Mouse (Mus musculus): ENCODE measurements around the gene Rhox4f. TPM values are rescaled to one million over a fixed set of nuclear protein-coding genes. Genes with fewer than 3 reads are reported as not detected.
"Not testable (repeated sequence)": the region's sequence is repeated elsewhere in the genome, so short reads cannot be mapped to it uniquely, and the experiment has no call there.

The Rhox4f gene
- polyA plus RNA-seq (2014; fragmentation: Nextera tagmentation; extraction: Ambion mirVana) = not detected in 2 replicates

DNA sequence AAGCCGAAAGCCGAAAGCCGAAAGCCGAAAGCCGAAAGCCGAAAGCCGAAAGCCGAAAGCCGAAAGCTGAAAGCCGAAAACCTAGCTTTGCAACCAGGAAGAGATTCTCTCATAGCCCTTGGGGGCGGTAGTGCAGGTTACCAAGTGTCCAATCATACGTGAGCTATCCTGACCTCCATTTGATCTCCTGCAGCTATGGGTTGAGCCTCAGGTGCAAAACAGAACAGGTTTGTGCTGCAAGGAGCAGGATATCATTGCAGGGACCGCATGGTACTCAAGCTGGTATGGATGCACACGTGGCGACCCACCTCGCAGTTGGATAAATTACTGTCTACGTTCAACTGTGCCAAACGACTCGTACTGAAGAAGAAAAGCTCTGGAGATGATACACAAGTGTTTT, at the start of gene Rhox4f:
Rhox4f (minus strand) TSS at position 101 of the 400 bp plus-strand sequence.
- DNase-seq (ENCODE audit: low spot score); H3K27ac ChIP-seq (ENCODE audit: low read depth, low read length); ATAC-seq (replicated peaks; ENCODE audit: low FRiP score); H3K4me1 ChIP-seq (replicated peaks; ENCODE audit: control insufficient read depth, insufficient read depth, low read length); H3K4me2 ChIP-seq (ENCODE audit: low read depth, low read length, severe bottlenecking); H3K36me3 ChIP-seq (ENCODE audit: control insufficient read depth, insufficient read depth, low read length); H3K27me3 ChIP-seq (ENCODE audit: control insufficient read depth, insufficient read depth, low read length); H3K9ac ChIP-seq (ENCODE audit: low read length); H3K9me3 ChIP-seq (ENCODE audit: control insufficient read depth, low read length); H3K4me3 ChIP-seq (ENCODE audit: low read depth, low read length): not testable (repeated sequence)
- 94% methylated on average over 12 of the region's 19 CpGs for WGBS

DNA sequence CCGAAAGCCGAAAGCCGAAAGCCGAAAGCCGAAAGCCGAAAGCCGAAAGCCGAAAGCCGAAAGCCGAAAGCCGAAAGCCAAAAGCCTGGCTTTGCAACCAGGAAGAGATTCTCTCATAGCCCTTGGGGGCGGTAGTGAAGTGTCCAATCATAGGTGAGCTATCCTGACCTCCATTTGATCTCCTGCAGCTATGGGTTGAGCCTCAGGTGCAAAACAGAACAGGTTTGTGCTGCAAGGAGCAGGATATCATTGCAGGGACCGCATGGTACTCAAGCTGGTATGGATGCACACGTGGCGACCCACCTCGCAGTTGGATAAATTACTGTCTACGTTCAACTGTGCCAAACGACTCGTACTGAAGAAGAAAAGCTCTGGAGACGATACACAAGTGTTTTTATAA, 43.7 kb upstream of the Rhox4f start, which contains the start of gene Rhox4g:
Rhox4g (minus strand) TSS at position 101 of the 400 bp plus-strand sequence.
- DNase-seq (ENCODE audit: low spot score); H3K9me3 ChIP-seq (ENCODE audit: control insufficient read depth, low read length); H3K4me1 ChIP-seq (replicated peaks; ENCODE audit: control insufficient read depth, insufficient read depth, low read length); ATAC-seq (replicated peaks; ENCODE audit: low FRiP score); H3K4me2 ChIP-seq (ENCODE audit: low read depth, low read length, severe bottlenecking); H3K27ac ChIP-seq (ENCODE audit: low read depth, low read length); H3K9ac ChIP-seq (ENCODE audit: low read length); H3K4me3 ChIP-seq (ENCODE audit: low read depth, low read length); H3K36me3 ChIP-seq (ENCODE audit: control insufficient read depth, insufficient read depth, low read length); H3K27me3 ChIP-seq (ENCODE audit: control insufficient read depth, insufficient read depth, low read length): not testable (repeated sequence)
- 93% methylated on average over 15 of the region's 20 CpGs for WGBS

DNA sequence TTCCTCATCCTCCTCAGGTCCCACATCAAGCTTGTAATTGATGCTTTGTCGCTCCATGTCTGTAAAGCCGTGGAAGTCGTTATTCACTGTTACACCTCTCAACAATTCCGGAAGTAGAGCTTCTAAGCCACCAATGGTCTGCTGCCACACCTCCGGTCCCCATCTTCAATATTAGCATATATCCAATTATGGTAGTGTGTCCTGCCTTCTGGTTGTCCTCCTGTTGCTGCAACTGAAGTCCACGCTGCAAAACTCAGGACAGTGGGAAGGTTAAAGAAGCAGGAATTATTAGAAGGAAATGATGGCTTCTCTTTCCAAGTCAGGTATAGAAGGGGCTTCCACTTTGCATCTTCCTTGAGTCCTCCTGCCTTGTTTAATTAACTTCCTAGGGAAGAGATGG, 35.9 kb upstream of the Rhox4f start, which contains the start of gene Rhox2g:
Rhox2g (minus strand) TSS at position 101 of the 400 bp plus-strand sequence.
- 84% methylated on average over 6 of the region's 6 CpGs for WGBS
- H3K9ac ChIP-seq (ENCODE audit: low read length); H3K27me3 ChIP-seq (ENCODE audit: control insufficient read depth, insufficient read depth, low read length); DNase-seq (ENCODE audit: low spot score); H3K4me2 ChIP-seq (ENCODE audit: low read depth, low read length, severe bottlenecking); H3K27ac ChIP-seq (ENCODE audit: low read depth, low read length); H3K36me3 ChIP-seq (ENCODE audit: control insufficient read depth, insufficient read depth, low read length); H3K4me1 ChIP-seq (replicated peaks; ENCODE audit: control insufficient read depth, insufficient read depth, low read length); H3K4me3 ChIP-seq (ENCODE audit: low read depth, low read length); ATAC-seq (replicated peaks; ENCODE audit: low FRiP score); H3K9me3 ChIP-seq (ENCODE audit: control insufficient read depth, low read length): not testable (repeated sequence)

DNA sequence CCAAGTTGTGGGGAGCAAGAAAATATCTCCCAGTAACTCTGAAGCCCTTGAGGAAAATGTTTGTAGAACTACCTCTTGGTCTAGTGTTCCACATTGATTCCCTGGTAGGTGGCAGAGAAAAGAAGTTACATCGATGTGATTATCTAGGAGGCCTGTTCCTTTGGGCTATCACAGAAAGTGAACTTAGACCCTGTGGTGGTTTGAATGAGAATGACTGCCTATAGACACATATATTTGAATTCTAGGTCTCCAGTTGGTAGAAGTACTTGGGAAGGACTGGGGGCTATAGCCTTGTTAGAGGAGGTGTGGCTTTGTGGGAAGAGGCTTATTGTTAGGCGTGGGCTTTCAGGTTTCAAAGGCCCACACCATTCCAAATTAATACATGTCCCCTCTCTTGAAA, 21.0 kb upstream of the Rhox4f start, which contains the start of gene Rhox3g:
Rhox3g (minus strand) TSS at position 101 of the 400 bp plus-strand sequence.
- not testable (repeated sequence) for H3K27me3 ChIP-seq (ENCODE audit: control insufficient read depth, insufficient read depth, low read length); H3K4me2 ChIP-seq (ENCODE audit: low read depth, low read length, severe bottlenecking); H3K9me3 ChIP-seq (ENCODE audit: control insufficient read depth, low read length); H3K4me3 ChIP-seq (ENCODE audit: low read depth, low read length); ATAC-seq (replicated peaks; ENCODE audit: low FRiP score); H3K36me3 ChIP-seq (ENCODE audit: control insufficient read depth, insufficient read depth, low read length); H3K9ac ChIP-seq (ENCODE audit: low read length); DNase-seq (ENCODE audit: low spot score); H3K4me1 ChIP-seq (replicated peaks; ENCODE audit: control insufficient read depth, insufficient read depth, low read length); H3K27ac ChIP-seq (ENCODE audit: low read depth, low read length)
- WGBS = 86% methylated on average over 2 of the region's 2 CpGs

- ATAC-seq (replicated peaks; ENCODE audit: low FRiP score); H3K27ac ChIP-seq (ENCODE audit: low read depth, low read length); H3K36me3 ChIP-seq (ENCODE audit: control insufficient read depth, insufficient read depth, low read length); H3K27me3 ChIP-seq (ENCODE audit: control insufficient read depth, insufficient read depth, low read length); H3K9ac ChIP-seq (ENCODE audit: low read length); H3K4me2 ChIP-seq (ENCODE audit: low read depth, low read length, severe bottlenecking); DNase-seq (ENCODE audit: low spot score); H3K9me3 ChIP-seq (ENCODE audit: control insufficient read depth, low read length); H3K4me1 ChIP-seq (replicated peaks; ENCODE audit: control insufficient read depth, insufficient read depth, low read length); H3K4me3 ChIP-seq (ENCODE audit: low read depth, low read length): not testable (repeated sequence)
These were observed 26.8 kb downstream of the Rhox4f start, which contains the start of gene Rhox3f for GRCm38 (mm10) chrX:37580692-37581091. Rhox3f (plus strand) TSS chrX:37580992.

DNA sequence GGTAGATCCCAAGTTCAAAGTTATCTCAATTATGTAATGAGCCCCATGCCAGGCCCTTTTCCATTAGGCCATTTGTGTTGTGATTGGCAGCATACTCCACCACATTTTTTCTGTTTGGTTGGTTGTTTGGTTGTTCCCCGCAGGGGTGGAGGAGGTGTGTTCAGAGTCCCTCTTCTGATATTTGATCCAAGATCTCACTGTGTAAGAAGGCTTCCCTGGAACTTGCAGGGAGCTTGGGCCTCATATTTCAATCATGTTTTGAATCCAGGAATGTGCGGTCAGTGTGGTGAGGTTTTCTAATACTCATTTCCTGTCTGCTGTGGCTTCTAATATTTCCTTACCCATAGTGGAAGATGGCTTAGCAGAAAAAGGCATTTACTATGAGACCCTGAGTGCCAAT, 34.9 kb downstream of the Rhox4f start:
- H3K27me3 ChIP-seq (ENCODE audit: control insufficient read depth, insufficient read depth, low read length); H3K36me3 ChIP-seq (ENCODE audit: control insufficient read depth, insufficient read depth, low read length); H3K27ac ChIP-seq (ENCODE audit: low read depth, low read length); H3K4me3 ChIP-seq (ENCODE audit: low read depth, low read length); H3K9me3 ChIP-seq (ENCODE audit: control insufficient read depth, low read length); ATAC-seq (replicated peaks; ENCODE audit: low FRiP score); H3K4me1 ChIP-seq (replicated peaks; ENCODE audit: control insufficient read depth, insufficient read depth, low read length); H3K4me2 ChIP-seq (ENCODE audit: low read depth, low read length, severe bottlenecking); H3K9ac ChIP-seq (ENCODE audit: low read length): not testable (repeated sequence)
- peak; percentile 35 for DNase-seq (ENCODE audit: low spot score)
- 54% methylated on average over 2 of the region's 2 CpGs for WGBS

GRCm38 (mm10) chrX:37571105-37571504, 36.4 kb downstream of the Rhox4f start, which contains the start of gene Rhox2f:
Rhox2f (plus strand) TSS chrX:37571405.
- not testable (repeated sequence) for H3K36me3 ChIP-seq (ENCODE audit: control insufficient read depth, insufficient read depth, low read length); H3K27ac ChIP-seq (ENCODE audit: low read depth, low read length); DNase-seq (ENCODE audit: low spot score); H3K27me3 ChIP-seq (ENCODE audit: control insufficient read depth, insufficient read depth, low read length); H3K4me2 ChIP-seq (ENCODE audit: low read depth, low read length, severe bottlenecking); H3K4me3 ChIP-seq (ENCODE audit: low read depth, low read length); H3K9me3 ChIP-seq (ENCODE audit: control insufficient read depth, low read length); H3K9ac ChIP-seq (ENCODE audit: low read length); H3K4me1 ChIP-seq (replicated peaks; ENCODE audit: control insufficient read depth, insufficient read depth, low read length); ATAC-seq (replicated peaks; ENCODE audit: low FRiP score)
- WGBS = 96% methylated on average over 5 of the region's 8 CpGs

GRCm38 (mm10) chrX:37557112-37557511, 50.4 kb downstream of the Rhox4f start, which contains the start of gene Rhox4e:
Rhox4e (plus strand) TSS chrX:37557412.
- H3K27me3 ChIP-seq (ENCODE audit: control insufficient read depth, insufficient read depth, low read length); H3K9ac ChIP-seq (ENCODE audit: low read length); H3K36me3 ChIP-seq (ENCODE audit: control insufficient read depth, insufficient read depth, low read length); H3K4me3 ChIP-seq (ENCODE audit: low read depth, low read length); H3K4me1 ChIP-seq (replicated peaks; ENCODE audit: control insufficient read depth, insufficient read depth, low read length); H3K9me3 ChIP-seq (ENCODE audit: control insufficient read depth, low read length); H3K4me2 ChIP-seq (ENCODE audit: low read depth, low read length, severe bottlenecking); DNase-seq (ENCODE audit: low spot score); H3K27ac ChIP-seq (ENCODE audit: low read depth, low read length); ATAC-seq (replicated peaks; ENCODE audit: low FRiP score): not testable (repeated sequence)
- WGBS = 93% methylated on average over 10 of the region's 18 CpGs
